Mouse (Mus musculus): ENCODE measurements around the gene Pdcd6ip. TPM values are rescaled to one million over a fixed set of nuclear protein-coding genes. Genes with fewer than 3 reads are reported as not detected.
"Not testable (repeated sequence)": the region's sequence is repeated elsewhere in the genome, so short reads cannot be mapped to it uniquely, and the experiment has no call there.

Gene Pdcd6ip
- total RNA-seq, 2 experiments from 2014 or later = 61.5 to 66.9 TPM

DNA sequence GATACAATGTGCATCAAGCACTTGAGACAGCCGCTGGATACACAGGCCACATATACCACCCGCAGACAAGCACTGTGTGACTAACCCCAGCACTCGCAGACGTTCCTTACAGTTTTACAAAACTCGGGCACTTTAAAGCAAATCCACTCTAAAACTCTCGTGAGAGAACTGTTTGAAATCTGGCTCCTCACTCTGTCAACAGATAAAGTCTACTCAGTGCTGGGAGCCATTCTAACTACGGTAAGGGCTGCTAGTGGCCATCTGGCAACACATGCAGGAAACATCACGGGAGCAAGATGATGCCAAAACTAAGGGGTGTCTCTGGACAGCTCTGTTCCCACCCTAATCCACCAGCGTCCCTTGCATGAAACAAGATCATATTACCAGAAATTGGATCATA is 1.2 kb downstream of the Pdcd6ip start:
- DNase-seq (ENCODE audit: low spot score) = no peak
- intact Hi-C loops (cut with DNase I) = no loop called here

DNA sequence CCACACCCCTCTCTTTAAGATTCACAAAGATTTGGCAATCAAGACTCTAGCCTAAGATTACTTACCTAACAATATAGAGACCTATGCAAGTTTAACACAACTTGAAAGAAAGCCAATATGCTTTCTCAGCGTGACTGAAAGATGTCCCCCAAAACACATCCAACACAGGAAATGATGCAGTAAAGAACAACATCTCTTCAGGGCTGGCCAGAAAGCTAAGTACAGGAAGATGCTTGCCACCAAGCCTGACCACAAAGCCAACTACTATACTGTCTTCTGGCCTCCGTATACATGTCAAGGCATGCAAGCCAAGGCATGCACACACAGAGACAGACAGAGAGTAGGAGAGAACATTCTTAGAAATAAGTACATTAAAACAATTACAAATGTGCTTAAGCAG is 2.0 kb downstream of the Pdcd6ip start:
- no peak for DNase-seq (ENCODE audit: low spot score)
- intact Hi-C loops (cut with DNase I) = no loop called here

DNA sequence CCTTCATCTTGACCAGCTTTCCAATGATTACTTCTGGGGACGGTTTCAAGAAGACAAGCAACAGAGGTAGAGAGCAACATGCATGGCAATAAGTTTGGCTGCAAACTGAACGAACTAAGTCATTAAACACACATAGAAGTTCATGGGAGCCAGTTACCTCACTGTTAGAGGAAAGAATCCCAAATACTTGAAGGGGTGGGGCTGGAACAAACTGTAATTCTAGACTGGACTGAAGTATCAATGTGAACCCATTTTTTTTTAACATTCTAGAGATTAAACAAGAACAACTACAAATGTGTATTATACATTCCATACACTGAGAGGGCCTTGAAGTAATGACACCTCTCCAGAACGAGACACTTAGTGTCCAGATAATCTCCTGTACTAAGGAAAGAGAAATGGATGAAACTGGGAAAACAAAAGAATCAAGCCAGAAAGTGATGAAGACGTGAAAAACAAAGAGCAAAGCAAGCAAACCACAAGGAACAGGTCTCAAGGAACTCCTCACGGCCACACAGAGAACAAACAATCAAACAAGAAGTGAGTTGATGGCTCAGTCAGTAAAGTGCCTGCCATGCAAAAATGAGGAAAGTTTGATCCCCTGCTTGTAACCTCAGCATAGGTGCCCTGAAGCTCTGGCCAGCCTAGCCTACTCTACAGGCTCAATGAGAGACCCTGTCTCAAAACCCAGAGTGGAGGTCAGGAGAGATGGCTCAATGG is 6.5 kb downstream of the Pdcd6ip start:
- no peak for DNase-seq (ENCODE audit: low spot score)
- intact Hi-C loops (cut with DNase I) = no loop called here

DNA sequence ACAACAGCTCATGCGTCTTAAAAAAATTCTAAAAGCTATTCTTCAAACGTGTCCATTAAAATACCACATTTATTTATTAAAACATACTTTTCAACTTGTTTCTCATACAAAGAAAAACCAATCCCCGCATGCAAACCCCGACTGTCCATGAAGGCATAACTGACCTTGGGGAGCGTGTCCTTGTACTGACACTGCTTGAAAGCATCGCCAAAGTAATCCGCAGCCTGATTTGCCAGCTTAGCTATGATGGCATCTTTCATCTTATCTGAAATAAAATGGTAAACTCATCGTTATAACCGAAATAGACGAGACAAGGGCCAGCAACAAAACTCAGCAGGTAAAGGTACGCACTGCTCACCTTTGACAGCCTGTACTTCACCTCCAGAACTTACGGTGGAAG is 20.6 kb downstream of the Pdcd6ip start:
- DNase-seq (ENCODE audit: low spot score) = no peak
- intact Hi-C loops (cut with DNase I) = no loop called here

DNA sequence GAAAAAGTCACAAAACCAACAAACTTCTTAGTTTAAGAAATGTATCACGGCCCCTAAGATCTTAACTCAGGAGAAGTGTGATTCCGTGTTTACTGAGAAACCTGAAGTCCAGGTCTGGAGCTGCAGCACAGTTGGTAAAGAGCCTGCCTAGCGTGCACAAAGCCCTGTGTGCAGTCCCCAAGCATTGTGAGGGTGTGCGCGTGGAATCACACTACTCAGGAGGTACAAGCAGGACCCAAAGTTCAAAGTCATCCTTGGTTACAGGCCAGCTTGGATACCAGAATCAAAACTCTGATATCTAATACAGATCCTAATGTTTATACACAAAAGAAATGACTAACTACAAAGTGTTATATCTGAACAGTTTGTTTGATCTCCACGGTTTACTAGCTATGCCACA is 34.3 kb downstream of the Pdcd6ip start:
- intact Hi-C loops (cut with DNase I) = no loop called here
- DNase-seq (ENCODE audit: low spot score) = no peak

DNA sequence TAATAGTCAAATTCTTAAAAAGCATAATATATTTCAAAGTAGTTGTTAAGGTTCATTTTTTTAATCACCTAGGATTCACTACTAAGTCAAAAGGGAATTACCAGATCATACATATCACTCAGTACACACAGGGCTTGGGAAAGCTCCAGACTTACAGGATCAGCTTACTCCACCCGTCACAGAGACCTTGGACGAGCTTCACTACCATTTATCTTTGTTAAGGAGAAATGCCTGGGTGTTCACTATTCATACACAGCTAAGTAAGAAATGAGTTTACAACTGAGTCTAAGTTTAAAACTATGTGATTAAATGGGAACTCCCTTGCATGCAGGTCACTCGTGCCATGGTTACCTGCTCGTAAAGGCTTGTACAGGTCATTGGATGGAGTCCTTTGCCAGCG is 35.7 kb downstream of the Pdcd6ip start:
- intact Hi-C loops (cut with DNase I) = no loop called here

DNA sequence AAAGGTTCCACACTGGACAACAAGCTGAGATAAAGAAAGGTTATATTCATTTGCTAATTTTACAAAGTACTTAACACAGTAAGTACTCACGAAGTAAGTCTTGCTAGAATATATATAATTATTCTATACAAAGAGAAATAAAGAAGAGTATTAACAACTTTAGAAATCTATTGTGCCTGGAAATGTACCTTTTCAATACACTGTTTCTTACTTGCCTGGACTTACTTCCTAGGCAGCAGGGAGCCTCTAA is 37.3 kb downstream of the Pdcd6ip start:
- intact Hi-C loops (cut with DNase I) = no loop called here
- no peak for DNase-seq (ENCODE audit: low spot score)

More for the DNA sequence above, 35.7 kb downstream of the Pdcd6ip start:
- DNase-seq (ENCODE audit: low spot score) = no peak

DNA sequence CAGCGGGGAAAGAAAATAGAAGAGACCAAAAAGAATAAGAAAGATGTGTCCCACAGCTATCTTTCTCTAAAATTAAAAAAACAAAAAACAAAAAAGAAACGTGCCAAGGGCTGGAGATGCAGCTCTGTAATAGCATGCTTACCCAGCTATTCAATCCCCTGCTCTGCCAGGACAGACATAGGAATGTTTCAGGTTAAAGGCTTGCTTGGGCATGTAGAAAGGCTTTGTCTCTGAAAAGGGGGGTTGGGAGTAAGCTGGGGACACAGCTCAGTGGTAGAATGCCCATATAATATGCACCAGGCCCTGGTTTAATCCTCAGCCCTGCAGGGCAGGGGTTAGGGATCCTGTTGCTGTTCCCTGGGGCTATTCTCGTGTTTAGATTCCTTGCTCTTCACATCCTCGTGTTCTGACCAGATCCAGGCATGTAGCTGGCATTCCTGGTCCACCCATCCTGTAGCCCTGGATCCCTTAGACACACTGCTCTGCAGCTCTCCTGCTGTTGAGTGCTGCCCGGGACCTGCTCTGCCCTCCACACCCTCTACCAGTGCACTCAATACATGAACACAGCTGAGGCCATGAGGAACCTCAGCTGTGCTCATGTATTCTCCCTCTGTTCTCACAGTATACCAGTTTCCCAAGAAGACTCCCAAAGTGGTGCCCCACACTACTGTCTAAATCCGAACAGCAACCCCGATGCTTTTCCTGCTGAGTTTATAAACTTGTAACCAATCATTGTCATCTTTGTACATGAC is 37.8 kb downstream of the Pdcd6ip start:
- DNase-seq (ENCODE audit: low spot score) = no peak
- intact Hi-C loops (cut with DNase I) = no loop called here

DNA sequence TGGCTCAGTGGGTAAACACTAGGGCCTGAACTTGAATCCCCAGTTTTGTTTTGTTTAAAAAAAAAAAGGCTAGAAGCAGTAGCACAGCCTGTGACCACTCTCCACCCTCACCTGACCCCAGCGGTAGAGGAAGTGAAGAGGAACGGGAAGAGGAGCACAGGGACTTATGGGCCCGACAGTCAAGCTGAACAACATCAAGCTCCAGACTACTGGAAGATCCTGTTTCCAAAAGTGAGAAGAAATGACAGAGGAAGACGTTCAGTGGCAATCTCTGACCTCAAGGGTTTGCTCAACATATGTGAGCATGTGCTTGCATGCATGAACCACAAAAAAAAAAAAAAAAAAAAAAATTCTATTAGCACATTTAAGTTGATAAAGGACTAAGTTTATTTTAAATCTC is 44.6 kb downstream of the Pdcd6ip start:
- no peak for DNase-seq (ENCODE audit: low spot score)
- intact Hi-C loops (cut with DNase I) = no loop called here

DNA sequence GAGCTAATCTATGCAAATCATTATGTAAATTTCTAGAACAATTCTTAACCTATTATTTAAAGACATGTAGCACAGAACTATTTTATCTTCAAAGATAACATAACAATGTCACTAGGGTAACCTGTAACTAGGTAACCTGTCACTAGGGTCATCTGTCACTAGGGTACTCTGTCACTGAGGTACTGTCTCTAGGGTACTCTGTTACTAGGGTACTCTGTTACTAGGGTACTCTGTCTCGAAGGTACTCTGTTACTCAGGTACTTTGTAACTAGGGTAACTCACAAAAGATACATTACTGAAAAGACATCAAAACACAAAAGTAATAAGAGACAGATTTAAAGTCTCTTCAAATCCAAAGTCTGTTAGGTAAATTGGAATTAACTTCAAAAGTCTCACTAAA is 50.2 kb downstream of the Pdcd6ip start:
- DNase-seq (ENCODE audit: low spot score) = no peak
- intact Hi-C loops (cut with DNase I) = no loop called here

DNA sequence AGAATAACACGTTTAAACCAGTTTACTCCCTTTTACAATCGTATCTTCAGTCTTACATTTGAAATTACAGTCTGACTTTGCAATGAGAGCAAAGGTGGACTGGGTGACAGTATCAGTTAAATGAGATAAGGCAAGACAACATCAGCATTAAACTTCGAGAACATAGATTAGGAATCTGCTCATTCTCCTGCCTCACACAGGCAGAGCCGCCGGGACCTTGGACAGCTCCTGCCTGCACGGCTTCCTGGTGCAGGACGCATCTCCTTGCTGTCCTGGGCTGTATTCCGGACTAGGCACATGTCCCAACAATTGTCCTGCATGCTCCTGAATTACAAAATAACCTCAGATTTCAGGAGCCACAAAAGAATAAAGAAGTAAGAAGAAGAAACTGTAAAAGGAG is 54.5 kb downstream of the Pdcd6ip start:
- intact Hi-C loops (cut with DNase I) = no loop called here
- DNase-seq (ENCODE audit: low spot score) = no peak

DNA sequence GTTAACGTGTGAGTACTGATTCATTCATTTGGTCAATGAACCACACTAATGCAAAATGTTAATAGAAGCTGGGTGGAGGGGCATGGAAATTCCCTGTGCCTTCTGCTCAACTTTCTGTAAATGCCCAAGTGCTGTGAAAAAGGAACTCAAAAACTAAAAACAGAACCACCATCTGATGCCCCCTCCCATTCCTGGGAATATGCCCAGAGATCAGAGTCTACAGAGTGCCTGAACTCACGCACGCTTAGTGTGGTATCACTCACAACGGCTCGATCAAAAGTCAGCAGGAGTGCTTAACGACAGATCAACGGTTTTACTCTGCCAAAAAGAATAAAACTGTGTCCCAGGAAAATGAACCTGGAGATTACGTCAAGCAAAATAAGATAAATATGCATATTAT is 57.3 kb downstream of the Pdcd6ip start:
- DNase-seq (ENCODE audit: low spot score) = no peak
- intact Hi-C loops (cut with DNase I) = no loop called here

DNA sequence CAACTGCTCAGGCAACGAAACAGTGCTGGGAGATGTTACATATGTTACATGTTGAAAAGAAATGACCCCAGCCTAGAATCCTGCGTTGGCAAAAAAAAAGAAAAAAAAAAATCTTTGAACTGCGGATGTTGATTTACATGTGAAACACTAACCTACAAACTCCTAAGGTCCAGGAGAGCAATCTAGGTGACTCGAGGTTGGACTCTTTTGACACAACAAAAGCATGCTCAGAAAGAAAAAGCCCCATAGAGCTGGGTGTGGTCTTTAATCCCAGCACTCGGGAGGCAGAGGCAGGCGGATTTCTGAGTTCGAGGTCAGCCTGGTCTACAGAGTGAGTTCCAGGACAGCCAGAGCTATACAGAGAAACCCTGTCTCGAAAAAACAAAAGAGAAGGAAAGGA is 58.8 kb downstream of the Pdcd6ip start:
- intact Hi-C loops (cut with DNase I); DNase-seq (ENCODE audit: low spot score): not testable (repeated sequence)

DNA sequence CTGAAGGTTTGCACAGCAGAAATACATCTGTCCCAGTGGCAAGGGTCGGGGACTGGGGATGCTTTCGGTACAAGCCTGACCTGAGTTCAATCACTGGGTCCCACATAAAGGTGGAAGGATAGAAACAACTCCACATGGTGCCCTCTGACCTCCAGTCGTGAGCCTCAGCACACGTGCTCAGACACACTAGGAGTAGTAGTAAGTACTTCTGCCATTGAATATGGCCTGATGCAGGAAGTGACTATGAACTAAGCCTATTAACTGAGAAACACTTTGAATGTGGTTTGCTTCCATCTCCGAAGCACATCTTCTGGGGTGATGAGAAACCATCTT is 62.3 kb downstream of the Pdcd6ip start:
- intact Hi-C loops (cut with DNase I) = no loop called here
- no peak for DNase-seq (ENCODE audit: low spot score)

DNA sequence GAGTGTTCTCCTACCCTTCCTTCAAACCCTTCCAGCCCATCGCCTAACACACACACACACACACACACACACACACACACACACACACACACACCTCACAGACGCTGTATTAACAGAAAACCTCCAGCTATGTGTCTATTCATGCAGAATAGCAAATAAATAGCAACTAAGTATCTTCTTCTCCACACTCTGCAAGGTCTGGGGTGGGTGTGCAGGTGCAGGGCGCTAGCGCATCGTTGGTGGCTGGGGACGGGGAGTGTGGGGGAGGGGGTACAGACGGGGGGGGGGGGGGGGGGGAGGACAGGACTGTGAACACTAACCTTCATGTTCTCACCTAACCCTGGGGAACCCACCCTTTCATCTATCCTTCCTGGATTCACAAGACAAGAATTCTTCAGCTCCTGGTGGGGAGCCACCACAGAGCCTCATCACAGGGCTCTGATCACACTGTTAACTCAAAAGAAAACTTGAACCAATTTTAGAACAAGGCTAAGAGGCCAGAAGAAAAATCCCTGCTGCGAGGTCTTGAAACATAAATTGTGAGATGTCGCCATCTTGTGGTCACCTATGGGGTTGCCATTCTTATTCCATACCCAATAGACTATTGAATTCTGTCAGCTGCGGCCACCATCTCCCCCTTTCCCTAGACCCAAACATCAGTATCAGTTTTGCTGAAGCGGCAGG is 62.8 kb downstream of the Pdcd6ip start:
- no peak for DNase-seq (ENCODE audit: low spot score)
- intact Hi-C loops (cut with DNase I) = no loop called here

DNA sequence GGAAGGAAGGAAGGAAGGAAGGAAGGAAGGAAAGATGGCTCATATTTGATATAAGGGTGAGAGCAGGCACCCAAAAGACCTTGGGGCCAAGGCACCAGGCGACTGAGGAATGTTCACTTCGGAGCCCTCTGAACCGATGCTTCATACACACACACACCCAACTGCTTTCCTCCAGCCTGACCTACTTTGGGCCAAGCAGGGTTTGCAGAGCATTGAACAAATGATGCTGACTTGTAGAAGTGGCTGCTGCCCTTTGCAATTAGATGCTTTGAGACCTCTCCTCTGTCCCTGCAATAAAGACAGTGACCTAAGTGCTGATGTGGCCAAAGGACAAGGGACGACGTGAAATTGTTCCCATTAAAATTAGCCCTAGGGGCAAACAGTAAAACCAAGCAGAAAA is 63.4 kb downstream of the Pdcd6ip start:
- intact Hi-C loops (cut with DNase I) = no loop called here
- DNase-seq (ENCODE audit: low spot score) = no peak

DNA sequence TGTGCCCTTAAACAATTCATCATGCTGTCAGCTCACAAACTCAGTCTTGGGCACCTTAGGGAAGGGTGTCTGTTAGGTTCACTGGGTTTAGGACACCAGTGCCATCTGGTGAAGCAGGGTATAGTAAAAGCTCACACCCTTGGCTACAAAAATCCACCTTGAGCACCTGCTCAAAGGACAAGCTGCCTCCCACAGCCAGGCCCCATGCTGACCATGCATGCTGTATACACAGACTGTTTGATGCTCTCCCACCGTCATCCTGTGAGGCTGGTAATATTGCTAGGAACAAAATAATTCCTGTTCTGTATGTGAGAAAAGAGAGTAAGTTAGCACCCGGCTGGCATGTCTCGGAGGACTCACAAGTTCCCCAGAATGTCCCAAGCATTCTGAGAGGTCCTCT is 64.0 kb downstream of the Pdcd6ip start:
- no peak for DNase-seq (ENCODE audit: low spot score)
- intact Hi-C loops (cut with DNase I) = no loop called here

DNA sequence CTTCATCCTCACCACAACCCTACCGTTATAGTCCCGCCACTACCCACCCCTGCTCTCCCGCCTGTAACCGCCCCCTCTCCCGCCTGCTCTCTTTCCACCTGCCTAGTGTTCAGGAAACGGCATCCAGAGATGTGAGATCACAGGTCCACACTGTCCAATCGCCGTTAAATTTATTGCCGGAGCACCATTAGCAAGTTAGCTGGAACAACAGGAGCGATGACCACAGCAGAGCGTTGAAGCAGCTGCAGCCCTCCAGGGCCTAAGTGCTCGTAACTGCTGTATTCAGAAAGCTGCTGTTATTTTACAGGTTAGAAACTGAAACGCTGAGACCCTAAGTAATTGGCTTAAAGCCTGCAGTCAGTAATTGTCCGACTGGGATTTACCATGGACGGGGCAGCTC is 64.4 kb downstream of the Pdcd6ip start:
- intact Hi-C loops (cut with DNase I) = no loop called here
- no peak for DNase-seq (ENCODE audit: low spot score)

DNA sequence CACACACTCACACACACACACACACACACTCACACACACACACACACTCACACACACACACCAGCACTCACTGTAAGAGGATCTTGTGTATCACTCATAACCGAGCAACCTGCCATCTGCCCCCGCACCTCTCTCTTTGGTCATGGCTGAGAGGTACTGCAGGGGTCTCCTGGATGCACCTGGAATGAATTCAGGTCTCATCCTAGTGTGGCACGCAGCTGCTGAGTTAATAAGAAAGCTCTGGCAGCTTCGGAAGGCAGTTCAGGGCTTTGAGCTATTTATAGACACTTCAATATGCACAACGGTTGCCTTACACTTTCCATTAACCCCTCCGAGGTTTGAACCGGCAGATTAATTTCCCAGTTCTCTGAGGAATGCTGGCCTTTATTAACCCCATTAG is 73.1 kb downstream of the Pdcd6ip start:
- intact Hi-C loops (cut with DNase I) = loop anchor here (10.0 kb wide), 1 partner anchor 210 kb away; no protein-coding TSS in a partner anchor

DNA sequence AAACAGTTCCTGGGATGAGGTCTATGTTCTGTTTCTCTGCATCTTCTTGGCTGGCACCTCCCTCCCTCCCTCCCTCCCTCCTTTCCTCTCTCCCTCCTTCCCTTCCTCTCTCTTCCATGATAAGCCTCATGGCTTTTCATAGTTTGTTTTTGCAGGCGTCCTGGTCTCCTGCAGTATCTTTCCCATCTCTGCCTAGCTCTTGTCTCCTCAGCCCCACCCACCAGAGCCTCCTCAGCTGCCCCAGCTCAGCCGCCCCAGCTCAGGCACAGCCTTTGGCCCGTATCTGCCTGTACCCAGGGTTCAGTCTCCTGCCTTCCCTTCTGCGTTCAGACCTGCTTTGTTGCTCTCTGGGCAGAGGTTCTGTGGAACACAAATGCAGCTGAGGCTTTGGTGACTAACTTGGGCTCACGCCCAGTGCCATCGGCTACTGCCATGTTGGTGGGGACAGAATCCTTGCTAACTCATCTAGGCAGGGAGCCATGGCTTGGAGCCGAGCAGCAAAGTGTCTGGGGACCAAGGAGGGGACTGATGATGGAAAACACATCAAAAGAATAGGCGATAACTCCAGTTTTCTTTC is 74.8 kb downstream of the Pdcd6ip start:
- intact Hi-C loops (cut with DNase I) = loop anchor here (10.0 kb wide), 1 partner anchor 208 kb away; no protein-coding TSS in a partner anchor
- DNase-seq (ENCODE audit: low spot score) = no peak

More for the DNA sequence above, 73.1 kb downstream of the Pdcd6ip start:
- no peak for DNase-seq (ENCODE audit: low spot score)

All from heart, postnatal 25 days (tissue).